Mouse (Mus musculus) kidney, postnatal 36 days (tissue): ENCODE measurements at regions not wholly inside any gene's neighbourhood (a gene's known extent, or its start where the extent isn't known, plus 50 kb on each side); places are given as distances from the start of the nearest gene placed in this dataset.
"Not testable (repeated sequence)": the region's sequence is repeated elsewhere in the genome, so short reads cannot be mapped to it uniquely, and the experiment has no call there.

Experiments
- DNase-seq, 2 experiments: peaks; one replicate each; pipeline ENCODE4 v3.0.0; 2021 to 2022; ENCODE audit warnings: mixed read lengths in 2 of 2

- no peak for DNase-seq
These were observed 141.7 kb upstream of the Gm21897 start for GRCm38 (mm10) chr16:15175516-15175915.

- no peak for DNase-seq
These were observed 131.5 kb upstream of the Gm21897 start for GRCm38 (mm10) chr16:15185714-15186113.

- peak; percentile 52 to 85 for DNase-seq
These were observed 122.1 kb upstream of the Gm21897 start for GRCm38 (mm10) chr16:15194926-15195711.

GRCm38 (mm10) chr16:15195931-15196330, 121.3 kb upstream of the Gm21897 start:
- DNase-seq: not testable (repeated sequence)

- DNase-seq: no peak
These were observed 120.4 kb upstream of the Gm21897 start for GRCm38 (mm10) chr16:15196855-15197254.

- DNase-seq: no peak
These were observed 101.3 kb upstream of the Gm21897 start for GRCm38 (mm10) chr16:15215921-15216320.

- DNase-seq: no peak
These were observed 96.2 kb upstream of the Gm21897 start for GRCm38 (mm10) chr16:15220961-15221547.

- no peak for DNase-seq
These were observed 79.4 kb upstream of the Gm21897 start for GRCm38 (mm10) chr16:15237836-15238235.

- DNase-seq: no peak
These were observed 78.8 kb upstream of the Gm21897 start for GRCm38 (mm10) chr16:15238449-15238848.

- no peak for DNase-seq
These were observed 67.1 kb upstream of the Gm21897 start for GRCm38 (mm10) chr16:15250186-15250585.

- DNase-seq: no peak
These were observed 65.6 kb upstream of the Gm21897 start for GRCm38 (mm10) chr16:15251686-15252085.

GRCm38 (mm10) chr16:15252666-15253347, 64.5 kb upstream of the Gm21897 start:
- peak in 1 of 2 experiments; percentile 6 for DNase-seq

- DNase-seq: no peak
These were observed 63.9 kb upstream of the Gm21897 start for GRCm38 (mm10) chr16:15253348-15253693.

- peak in 1 of 2 experiments; percentile 18 for DNase-seq
These were observed 62.6 kb upstream of the Gm21897 start for GRCm38 (mm10) chr16:15254669-15255068.

GRCm38 (mm10) chr16:15259474-15259873, 57.8 kb upstream of the Gm21897 start:
- no peak for DNase-seq

- DNase-seq: no peak
These were observed 57.2 kb upstream of the Gm21897 start for GRCm38 (mm10) chr16:15260069-15260468.
